Mouse (Mus musculus): ENCODE measurements around the gene Uvrag.

Uvrag gene

DNA sequence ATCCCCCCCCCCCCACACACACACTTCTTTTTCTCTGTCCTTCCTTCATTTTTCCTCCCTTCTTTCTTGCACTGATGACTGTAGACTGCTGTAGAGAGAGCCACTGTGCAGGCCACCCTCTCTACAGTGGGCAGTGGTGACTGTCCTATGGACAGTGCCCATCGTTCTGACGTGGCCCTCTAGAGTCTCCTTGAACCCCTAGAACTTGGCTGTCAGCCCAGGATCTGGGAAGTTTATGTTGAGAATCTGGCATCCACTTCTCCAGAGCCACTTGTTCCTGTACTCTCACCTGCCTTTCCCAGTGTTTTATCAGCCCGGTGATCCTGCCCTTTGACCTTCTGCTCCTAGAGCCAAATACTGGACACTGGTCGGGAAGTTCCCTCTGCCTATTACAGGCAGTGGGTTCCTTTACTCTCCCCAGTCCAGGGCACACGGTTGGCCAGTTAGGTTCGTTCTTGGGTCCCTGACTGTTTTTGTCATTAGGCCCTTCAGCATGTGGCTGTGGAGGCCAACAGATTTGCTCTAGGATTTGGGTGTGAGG is 266.5 kb downstream of the Uvrag start:
- Histone ChIP-seq H3K36me3 (ENCODE audit: insufficient read depth, low read length) (no peaks in the 10 kb centered on the region; the same call in 1 of the 2 replicates), H3K9me3 (ENCODE audit: low read length) (no peaks in the 10 kb centered on the region), H3K4me3 (replicated peaks; ENCODE audit: low read length) (no peak overlapping the region), H3K27me3 (ENCODE audit: insufficient read depth, low read length) (peaks cover 43% of the 10 kb centered on the region), H3K4me1 (replicated peaks; ENCODE audit: low read depth, low read length) (peaks cover 63% of the 10 kb centered on the region)
- no peak for TF ChIP-seq CTCF (conservative IDR thresholded peaks at IDR 0.05; ENCODE audit: low read length)

DNA sequence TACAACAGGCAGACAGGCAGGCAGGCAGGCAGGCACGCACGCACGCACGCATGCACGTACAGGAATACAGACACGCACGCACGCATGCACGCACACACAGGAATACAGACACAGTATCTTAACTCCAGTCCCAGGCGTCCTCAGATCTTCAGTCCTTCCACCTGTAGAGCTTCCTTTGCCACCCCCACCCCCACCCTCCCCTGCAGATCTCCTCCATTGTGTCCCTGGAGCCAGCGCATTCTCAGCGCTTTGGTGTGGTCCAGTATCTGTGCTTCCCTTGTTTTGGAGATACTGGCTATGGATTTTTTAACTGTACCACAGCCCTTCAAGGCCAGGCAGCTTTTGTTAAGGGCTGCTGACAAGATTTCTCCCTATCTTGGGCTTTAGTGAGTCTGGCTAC is 267.6 kb downstream of the Uvrag start:
- TF ChIP-seq CTCF (conservative IDR thresholded peaks at IDR 0.05; ENCODE audit: low read length) (no peak), POU5F1 (IDR thresholded peaks at IDR 0.05; ENCODE audit: borderline replicate concordance, low read length) (no peak), NANOG (IDR thresholded peaks at IDR 0.05; ENCODE audit: borderline replicate concordance, low read length) (no peak)
- Histone ChIP-seq H3K4me1 (replicated peaks; ENCODE audit: low read depth, low read length) (peaks cover 74% of the 10 kb centered on the region), H3K4me3 (replicated peaks; ENCODE audit: low read length) (no peak overlapping the region), H3K36me3 (ENCODE audit: insufficient read depth, low read length) (no peaks in the 10 kb centered on the region; the same call in 1 of the 2 replicates), H3K9me3 (ENCODE audit: low read length) (no peaks in the 10 kb centered on the region), H3K27me3 (ENCODE audit: insufficient read depth, low read length) (peaks cover 49% of the 10 kb centered on the region)

DNA sequence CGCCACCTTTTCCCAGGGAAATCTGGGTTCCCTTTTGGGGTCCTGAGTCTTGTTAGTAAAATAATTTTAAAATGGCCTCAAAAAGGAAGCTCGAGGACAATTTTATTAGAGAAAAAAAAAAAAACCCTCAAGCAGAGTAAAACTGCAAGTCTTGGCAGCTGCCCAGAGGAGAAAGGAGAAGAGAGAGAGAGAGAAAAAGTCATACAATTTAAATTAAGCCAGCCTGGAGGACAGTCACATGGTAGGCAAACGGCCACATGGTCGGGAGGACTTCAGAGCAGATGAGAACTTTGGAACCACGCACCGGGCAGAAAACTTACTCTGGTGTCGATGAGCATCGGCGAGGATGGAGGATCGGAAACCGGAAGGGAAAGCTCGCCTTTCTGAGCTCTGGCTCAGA is 269.1 kb downstream of the Uvrag start:
- no peak for TF ChIP-seq CTCF (conservative IDR thresholded peaks at IDR 0.05; ENCODE audit: low read length)
- no peak for TF ChIP-seq POU5F1 (IDR thresholded peaks at IDR 0.05; ENCODE audit: borderline replicate concordance, low read length)
- no peak for TF ChIP-seq NANOG (IDR thresholded peaks at IDR 0.05; ENCODE audit: borderline replicate concordance, low read length)
- peak overlapping the region; percentile 45; the same call in 1 of the 2 replicates for H3K4me3 ChIP-seq (replicated peaks; ENCODE audit: low read length)
- peaks cover 58% of the 10 kb centered on the region for H3K27me3 ChIP-seq (ENCODE audit: insufficient read depth, low read length)
- H3K36me3 ChIP-seq (ENCODE audit: insufficient read depth, low read length): no peaks in the 10 kb centered on the region; the same call in 1 of the 2 replicates
- H3K4me1 ChIP-seq (replicated peaks; ENCODE audit: low read depth, low read length): peaks cover 85% of the 10 kb centered on the region
- H3K9me3 ChIP-seq (ENCODE audit: low read length): no peaks in the 10 kb centered on the region

DNA sequence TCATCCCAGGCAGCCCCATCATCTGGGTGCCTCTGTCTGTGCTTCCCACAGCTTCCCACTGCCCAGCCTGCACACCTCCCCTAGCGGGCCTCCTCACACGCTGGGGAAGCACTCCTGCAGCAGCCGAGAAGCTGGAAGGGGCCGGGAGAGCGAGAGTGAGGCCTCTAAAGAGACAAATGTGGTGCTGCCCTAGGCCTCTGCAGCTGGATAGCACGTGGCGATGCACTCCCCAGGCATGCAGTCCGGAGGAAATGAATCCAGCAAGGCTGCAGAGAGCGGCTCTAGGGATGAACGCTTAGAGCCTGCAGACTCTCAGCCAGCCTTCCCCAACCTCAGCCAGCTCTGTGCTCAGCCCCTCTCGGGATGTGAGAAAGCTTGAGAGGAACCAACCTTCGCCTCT is 270.1 kb downstream of the Uvrag start:
- TF ChIP-seq CTCF (conservative IDR thresholded peaks at IDR 0.05; ENCODE audit: low read length): no peak
- no peak for TF ChIP-seq POU5F1 (IDR thresholded peaks at IDR 0.05; ENCODE audit: borderline replicate concordance, low read length)
- TF ChIP-seq NANOG (IDR thresholded peaks at IDR 0.05; ENCODE audit: borderline replicate concordance, low read length): no peak
- Histone ChIP-seq H3K4me3 (replicated peaks; ENCODE audit: low read length) (no peak overlapping the region), H3K27me3 (ENCODE audit: insufficient read depth, low read length) (peaks cover 65% of the 10 kb centered on the region)

DNA sequence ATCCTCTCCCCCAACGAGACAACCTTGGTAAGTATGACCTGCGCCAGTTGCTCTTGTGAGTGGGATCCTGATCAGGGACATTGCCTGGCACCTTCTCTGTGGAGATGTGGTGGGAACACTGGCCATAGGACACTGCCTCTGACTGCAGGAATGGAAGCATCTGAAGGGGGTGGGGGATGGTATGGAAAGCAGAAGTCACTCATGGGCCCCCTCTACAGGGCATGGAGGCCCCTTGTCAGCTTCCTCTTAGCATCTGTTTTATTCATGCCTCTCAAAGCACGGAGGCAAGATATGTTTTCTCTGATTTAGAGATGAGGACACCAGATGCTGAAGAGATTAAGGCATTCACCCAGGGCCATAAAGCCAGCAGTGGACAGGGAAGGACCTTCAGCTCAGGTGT is 271.9 kb downstream of the Uvrag start:
- Histone ChIP-seq H3K27me3 (ENCODE audit: insufficient read depth, low read length) (peaks cover 70% of the 10 kb centered on the region), H3K9me3 (ENCODE audit: low read length) (no peaks in the 10 kb centered on the region), H3K4me3 (replicated peaks; ENCODE audit: low read length) (no peak overlapping the region), H3K4me1 (replicated peaks; ENCODE audit: low read depth, low read length) (peaks cover 82% of the 10 kb centered on the region), H3K36me3 (ENCODE audit: insufficient read depth, low read length) (no peaks in the 10 kb centered on the region; the same call in 1 of the 2 replicates)
- no peak for TF ChIP-seq CTCF (conservative IDR thresholded peaks at IDR 0.05; ENCODE audit: low read length)
- no peak for TF ChIP-seq NANOG (IDR thresholded peaks at IDR 0.05; ENCODE audit: borderline replicate concordance, low read length)
- TF ChIP-seq POU5F1 (IDR thresholded peaks at IDR 0.05; ENCODE audit: borderline replicate concordance, low read length): no peak

More for the DNA sequence above, 270.1 kb downstream of the Uvrag start:
- no peaks in the 10 kb centered on the region; the same call in 1 of the 2 replicates for H3K36me3 ChIP-seq (ENCODE audit: insufficient read depth, low read length)
- peaks cover 86% of the 10 kb centered on the region for H3K4me1 ChIP-seq (replicated peaks; ENCODE audit: low read depth, low read length)
- no peaks in the 10 kb centered on the region for H3K9me3 ChIP-seq (ENCODE audit: low read length)

DNA sequence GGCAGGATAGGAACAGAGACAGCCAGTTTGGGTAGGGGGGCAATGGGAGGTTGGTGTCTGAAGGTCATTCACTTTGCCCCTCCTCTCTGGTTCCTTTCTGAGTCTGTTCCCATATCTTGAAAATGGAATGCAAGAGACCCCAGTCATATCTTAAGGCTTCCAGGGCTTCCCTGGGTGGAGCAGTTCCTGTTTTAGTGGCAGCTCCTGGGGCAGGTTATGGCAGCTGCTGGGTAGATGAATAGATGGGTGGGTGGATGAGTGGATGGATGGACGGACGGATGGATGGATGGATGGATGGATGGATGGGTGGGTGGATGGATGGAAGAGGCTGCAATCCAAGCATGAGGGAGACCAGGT is 273.2 kb downstream of the Uvrag start:
- no peaks in the 10 kb centered on the region for H3K9me3 ChIP-seq (ENCODE audit: low read length)
- peaks cover 80% of the 10 kb centered on the region for H3K27me3 ChIP-seq (ENCODE audit: insufficient read depth, low read length)
- no peak overlapping the region for H3K4me3 ChIP-seq (replicated peaks; ENCODE audit: low read length)
- no peaks in the 10 kb centered on the region; the same call in 1 of the 2 replicates for H3K36me3 ChIP-seq (ENCODE audit: insufficient read depth, low read length)
- TF ChIP-seq NANOG (IDR thresholded peaks at IDR 0.05; ENCODE audit: borderline replicate concordance, low read length) (no peak), POU5F1 (IDR thresholded peaks at IDR 0.05; ENCODE audit: borderline replicate concordance, low read length) (no peak), CTCF (conservative IDR thresholded peaks at IDR 0.05; ENCODE audit: low read length) (no peak)
- H3K4me1 ChIP-seq (replicated peaks; ENCODE audit: low read depth, low read length): peaks cover 76% of the 10 kb centered on the region

DNA sequence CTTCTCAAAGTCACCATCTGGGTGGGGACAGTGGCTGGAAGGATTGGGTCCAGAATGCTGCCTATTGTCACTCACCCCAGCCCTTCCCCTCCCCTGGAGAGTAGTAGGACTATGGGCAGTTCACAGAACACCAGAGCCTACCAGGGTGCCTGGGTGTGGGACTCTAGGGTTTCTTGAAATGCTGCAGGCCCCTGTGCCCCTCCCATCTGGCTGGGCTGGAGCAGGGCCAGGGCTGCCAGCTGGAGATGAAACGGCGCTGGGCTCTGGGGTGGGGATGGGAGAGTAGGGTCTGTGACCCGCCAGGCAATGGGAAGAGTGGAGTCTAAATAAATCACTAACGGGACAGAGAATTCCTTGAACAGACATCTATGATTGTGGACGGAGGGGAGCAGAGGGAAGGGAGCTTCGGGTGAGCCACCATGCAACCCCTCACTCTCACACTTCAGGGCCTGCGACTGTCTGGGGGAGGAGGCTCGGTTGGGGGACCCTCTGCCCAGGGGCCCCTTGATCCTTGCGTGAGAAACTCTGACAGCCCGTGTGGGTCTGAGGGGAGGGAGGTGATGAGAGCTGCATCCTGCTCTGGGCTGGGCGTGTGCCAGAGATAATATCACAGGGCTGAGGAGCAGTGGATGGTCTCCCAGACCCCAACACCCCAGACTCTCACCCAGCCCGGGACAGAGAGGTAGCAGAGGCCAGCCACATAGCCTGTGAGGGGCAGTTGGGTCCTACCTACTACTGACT is 273.7 kb downstream of the Uvrag start:
- H3K4me3 ChIP-seq (replicated peaks; ENCODE audit: low read length): 0 out of 2 replicates have a peak overlapping the region, but pooled peaks have one; percentile 35
- H3K4me1 ChIP-seq (replicated peaks; ENCODE audit: low read depth, low read length): peaks cover 70% of the 10 kb centered on the region
- no peaks in the 10 kb centered on the region for H3K9me3 ChIP-seq (ENCODE audit: low read length)
- no peak for TF ChIP-seq POU5F1 (IDR thresholded peaks at IDR 0.05; ENCODE audit: borderline replicate concordance, low read length)
- no peaks in the 10 kb centered on the region; the same call in 1 of the 2 replicates for H3K36me3 ChIP-seq (ENCODE audit: insufficient read depth, low read length)
- peaks cover 80% of the 10 kb centered on the region for H3K27me3 ChIP-seq (ENCODE audit: insufficient read depth, low read length)

DNA sequence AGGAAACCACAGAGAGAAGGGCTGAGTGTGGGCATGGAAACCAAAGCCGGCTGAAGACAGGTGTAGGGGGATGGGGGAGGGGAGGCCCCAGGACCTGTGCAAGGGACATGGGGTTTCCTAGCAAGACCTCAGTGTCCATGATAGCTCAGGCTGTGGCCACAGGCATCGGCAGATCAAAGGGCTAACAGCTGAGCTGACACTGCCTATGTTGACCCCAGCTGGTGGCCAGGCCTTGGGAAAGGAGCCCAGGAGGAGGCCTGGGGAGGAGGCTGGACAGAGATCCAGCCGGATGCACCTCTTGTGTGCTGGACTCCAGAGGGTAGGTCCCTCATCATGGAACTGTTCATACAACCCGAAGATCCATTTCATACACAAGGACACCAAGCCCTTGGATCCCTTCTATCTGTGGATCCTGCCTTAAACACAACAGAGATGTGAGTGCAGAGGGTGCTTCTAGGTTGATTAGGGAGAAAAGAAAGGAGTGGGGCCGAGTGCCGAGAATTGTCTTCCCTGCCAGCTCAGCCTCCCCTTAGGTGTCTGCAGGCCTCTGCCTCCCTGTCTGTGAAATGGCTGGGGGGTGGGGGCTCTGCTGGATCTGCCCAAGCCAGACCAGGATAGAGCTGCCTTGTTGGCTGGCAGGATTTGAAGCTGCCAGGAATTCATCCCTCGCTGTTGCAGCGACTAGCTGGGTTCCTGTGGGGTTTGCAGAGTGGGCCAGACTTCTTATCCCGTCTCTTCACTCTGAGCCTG is 276.8 kb downstream of the Uvrag start:
- H3K9me3 ChIP-seq (ENCODE audit: low read length): no peaks in the 10 kb centered on the region
- H3K27me3 ChIP-seq (ENCODE audit: insufficient read depth, low read length): peaks cover 80% of the 10 kb centered on the region
- no peak overlapping the region for H3K4me3 ChIP-seq (replicated peaks; ENCODE audit: low read length)
- no peaks in the 10 kb centered on the region for H3K36me3 ChIP-seq (ENCODE audit: insufficient read depth, low read length)
- H3K4me1 ChIP-seq (replicated peaks; ENCODE audit: low read depth, low read length): peaks cover 43% of the 10 kb centered on the region
- TF ChIP-seq NANOG (IDR thresholded peaks at IDR 0.05; ENCODE audit: borderline replicate concordance, low read length) (no peak), POU5F1 (IDR thresholded peaks at IDR 0.05; ENCODE audit: borderline replicate concordance, low read length) (no peak), CTCF (conservative IDR thresholded peaks at IDR 0.05; ENCODE audit: low read length) (no peak)
